Mouse (Mus musculus): Measurements from ENCODE around the gene Otof. TPM values are rescaled to one million over a fixed set of nuclear protein-coding genes. Genes with fewer than 3 reads are reported as not detected.

Otof gene
- polyA plus RNA-seq, 1 experiment from 2014 or later, result 0.15 TPM

DNA sequence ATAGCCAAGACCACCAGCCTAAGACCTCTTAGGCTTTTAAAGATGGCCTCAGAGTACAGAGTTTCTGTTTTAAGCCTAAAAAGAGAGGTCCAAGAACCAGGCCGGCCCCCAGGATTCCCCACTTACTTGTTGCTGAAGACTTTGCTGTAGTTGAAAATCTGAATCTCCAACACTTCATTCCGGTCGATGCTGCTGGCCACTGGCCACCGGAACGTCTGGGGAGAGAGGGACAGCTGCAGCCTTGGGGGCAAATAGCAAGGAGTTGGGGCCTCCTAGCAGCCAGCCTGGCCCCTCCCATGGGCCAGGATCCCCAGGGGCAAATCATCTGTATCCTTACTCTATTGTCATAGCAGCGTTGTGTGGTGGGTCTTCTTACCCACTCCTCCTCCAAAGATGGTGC is 34.3 kb downstream of the Otof start:
- Histone ChIP-seq H3K9me3 (replicated peaks) (no peaks in the 10 kb centered on the region), H3K27me3 (replicated peaks) (no peaks in the 10 kb centered on the region), H3K9ac (no peak overlapping the region), H3K4me3 (no peak overlapping the region), H3K36me3 (no peaks in the 10 kb centered on the region), H3K4me1 (replicated peaks) (peaks cover 5% of the 10 kb centered on the region), H3K27ac (ENCODE audit: poor library complexity, severe bottlenecking) (no peak overlapping the region), H3K4me2 (no peak overlapping the region)
- 84% methylated on average over 6 of the region's 6 CpGs for WGBS
- no peak for ATAC-seq (ENCODE audit: insufficient number of reproducible peaks, low FRiP score)

DNA sequence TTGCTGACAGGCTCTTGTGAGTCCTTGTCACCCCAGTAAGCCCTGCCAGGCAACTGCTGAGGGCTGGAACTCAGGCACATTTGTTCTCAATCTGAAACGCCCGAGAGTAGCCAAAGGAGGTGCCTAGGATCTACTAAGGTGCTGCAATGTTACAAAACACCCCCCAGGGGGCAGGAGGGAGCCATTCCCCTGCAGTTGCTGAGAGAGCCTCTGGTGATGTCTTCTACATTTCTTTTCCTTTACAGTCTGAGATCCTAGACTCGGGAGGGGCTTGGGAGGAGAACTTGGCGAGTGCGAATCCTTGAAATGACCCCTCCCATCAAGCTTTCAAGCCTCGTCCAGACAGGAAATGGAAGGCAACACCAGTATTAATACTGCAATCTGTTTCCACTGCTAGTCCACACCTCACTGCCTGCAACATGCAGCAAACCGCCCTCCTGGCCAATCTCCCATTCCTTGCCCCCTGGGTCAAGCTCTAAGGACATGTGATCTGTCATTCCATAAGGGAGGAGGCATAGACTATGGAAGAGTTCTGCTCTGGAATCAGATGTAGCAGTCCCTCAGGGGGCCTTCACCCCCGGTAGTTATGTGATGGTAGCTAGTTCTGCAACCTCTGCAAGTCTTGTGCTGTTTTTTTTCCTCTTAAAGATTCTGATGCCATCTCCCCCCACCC is 38.0 kb downstream of the Otof start:
- peak; percentile 39; the same call in 1 of the 2 replicates for ATAC-seq (ENCODE audit: insufficient number of reproducible peaks, low FRiP score)
- H3K36me3 ChIP-seq, result no peaks in the 10 kb centered on the region
- H3K9me3 ChIP-seq (replicated peaks), result no peaks in the 10 kb centered on the region
- no peak overlapping the region for H3K9ac ChIP-seq
- 0 out of 2 replicates have a peak, but pooled peaks cover 17% of the 10 kb centered on the region for H3K27me3 ChIP-seq (replicated peaks)
- 19% methylated on average over 8 of the region's 8 CpGs for WGBS
- H3K4me3 ChIP-seq, result no peak overlapping the region
- H3K4me1 ChIP-seq (replicated peaks), result peaks cover 5% of the 10 kb centered on the region
- H3K4me2 ChIP-seq, result no peak overlapping the region
- no peak overlapping the region for H3K27ac ChIP-seq (ENCODE audit: poor library complexity, severe bottlenecking)

DNA sequence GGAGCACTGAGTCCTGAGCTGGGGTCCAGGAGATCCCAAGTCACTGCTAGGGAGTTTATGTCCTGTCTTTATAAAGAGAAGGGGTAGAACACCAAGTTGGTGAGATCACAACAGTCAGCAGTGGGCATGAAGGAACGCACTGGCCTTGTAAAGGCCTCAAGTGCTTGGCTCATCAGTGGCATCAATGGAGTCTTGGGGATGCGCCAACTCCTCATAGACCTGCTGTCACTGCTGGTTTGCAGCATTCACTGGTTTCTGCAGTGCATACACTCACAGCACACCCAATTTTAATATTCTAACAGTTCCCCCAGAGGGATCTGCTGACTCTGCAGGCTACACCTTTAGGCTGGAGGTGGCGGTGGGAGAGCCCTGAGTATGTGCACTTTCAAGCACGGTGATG is 38.6 kb downstream of the Otof start:
- WGBS, result 68% methylated on average over 4 of the region's 4 CpGs
- peaks cover 5% of the 10 kb centered on the region for H3K4me1 ChIP-seq (replicated peaks)
- no peak for ATAC-seq (ENCODE audit: insufficient number of reproducible peaks, low FRiP score)
- H3K4me2 ChIP-seq, result no peak overlapping the region
- H3K27ac ChIP-seq (ENCODE audit: poor library complexity, severe bottlenecking), result no peak overlapping the region
- H3K36me3 ChIP-seq, result no peaks in the 10 kb centered on the region
- 0 out of 2 replicates have a peak, but pooled peaks cover 17% of the 10 kb centered on the region for H3K27me3 ChIP-seq (replicated peaks)
- no peak overlapping the region for H3K9ac ChIP-seq
- H3K9me3 ChIP-seq (replicated peaks), result no peaks in the 10 kb centered on the region
- H3K4me3 ChIP-seq, result no peak overlapping the region

DNA sequence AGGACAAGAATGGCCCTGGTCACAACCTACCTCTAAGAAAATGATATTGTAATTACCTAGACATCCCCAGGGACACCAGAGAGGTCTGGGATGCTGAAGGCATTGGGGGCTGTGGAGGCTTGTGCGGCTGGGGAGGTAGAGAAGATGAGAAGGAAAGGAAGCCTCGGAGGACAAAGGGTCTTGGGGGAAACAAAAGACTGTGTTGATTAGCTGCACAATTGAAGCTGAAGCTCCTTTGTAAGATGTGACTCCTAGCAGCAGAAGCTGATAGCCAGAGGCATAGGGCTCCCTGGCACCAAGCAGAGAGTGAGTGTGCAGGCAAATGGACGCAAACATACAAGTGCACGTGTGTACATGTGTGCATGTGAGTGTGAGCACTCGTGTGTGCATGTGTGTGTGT is 45.1 kb downstream of the Otof start:
- H3K36me3 ChIP-seq, result no peaks in the 10 kb centered on the region
- H3K4me1 ChIP-seq (replicated peaks), result no peaks in the 10 kb centered on the region
- no peak overlapping the region for H3K4me3 ChIP-seq
- H3K9ac ChIP-seq, result no peak overlapping the region
- WGBS, result 66% methylated on average over 5 of the region's 5 CpGs
- ATAC-seq (ENCODE audit: insufficient number of reproducible peaks, low FRiP score), result no peak
- 0 out of 2 replicates have a peak, but pooled peaks cover 20% of the 10 kb centered on the region for H3K27me3 ChIP-seq (replicated peaks)
- H3K27ac ChIP-seq (ENCODE audit: poor library complexity, severe bottlenecking), result no peak overlapping the region
- no peaks in the 10 kb centered on the region for H3K9me3 ChIP-seq (replicated peaks)
- no peak overlapping the region for H3K4me2 ChIP-seq

DNA sequence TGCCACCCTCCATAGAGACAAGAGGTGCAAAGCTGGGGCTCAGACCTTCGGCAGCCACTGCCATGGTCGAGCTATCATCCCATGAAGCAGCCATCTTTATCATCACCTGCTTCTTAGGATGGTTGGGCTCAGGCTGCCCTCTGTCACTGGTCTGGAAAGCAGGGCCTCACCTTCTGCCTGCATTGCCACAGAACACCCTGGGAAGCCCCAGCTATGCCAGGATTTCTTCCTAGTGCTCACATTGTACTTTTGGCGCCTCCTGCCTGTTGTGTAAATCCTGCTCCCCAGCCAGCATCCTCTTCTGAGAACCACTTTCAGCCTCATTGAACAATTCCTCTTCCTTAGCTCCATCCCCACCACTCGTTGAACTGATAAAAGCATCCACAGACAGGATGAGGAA is 45.9 kb downstream of the Otof start:
- Histone ChIP-seq H3K4me3 (no peak overlapping the region), H3K4me2 (no peak overlapping the region), H3K36me3 (no peaks in the 10 kb centered on the region), H3K9me3 (replicated peaks) (no peaks in the 10 kb centered on the region), H3K4me1 (replicated peaks) (no peaks in the 10 kb centered on the region), H3K27me3 (replicated peaks) (0 out of 2 replicates have a peak, but pooled peaks cover 17% of the 10 kb centered on the region), H3K27ac (ENCODE audit: poor library complexity, severe bottlenecking) (no peak overlapping the region), H3K9ac (no peak overlapping the region)
- ATAC-seq (ENCODE audit: insufficient number of reproducible peaks, low FRiP score), result no peak
- 58% methylated on average over 4 of the region's 4 CpGs for WGBS

DNA sequence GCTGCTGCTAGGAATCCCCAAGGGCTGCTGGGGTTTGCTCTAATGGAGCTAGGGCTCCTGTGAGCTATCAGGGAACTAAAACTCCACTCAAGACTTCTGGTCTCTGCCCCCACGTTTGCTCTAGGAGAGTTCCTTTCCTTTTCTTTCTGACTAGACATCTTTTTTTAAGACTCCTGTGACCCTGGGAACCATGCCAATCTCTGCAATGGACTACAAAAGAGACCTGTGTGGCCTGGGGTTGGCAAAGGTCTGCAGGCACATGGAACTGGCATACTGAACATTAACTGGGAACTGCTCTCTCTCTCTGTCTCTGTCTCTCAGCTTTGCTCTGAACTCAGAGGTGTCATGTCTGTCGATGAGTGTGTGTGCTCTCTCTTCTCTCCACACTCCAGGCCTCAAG is 46.4 kb downstream of the Otof start:
- no peak overlapping the region for H3K4me2 ChIP-seq
- no peaks in the 10 kb centered on the region for H3K36me3 ChIP-seq
- H3K27ac ChIP-seq (ENCODE audit: poor library complexity, severe bottlenecking), result no peak overlapping the region
- no peak overlapping the region for H3K9ac ChIP-seq
- H3K27me3 ChIP-seq (replicated peaks), result 0 out of 2 replicates have a peak, but pooled peaks cover 12% of the 10 kb centered on the region
- H3K9me3 ChIP-seq (replicated peaks), result no peaks in the 10 kb centered on the region
- 57% methylated on average over 2 of the region's 2 CpGs for WGBS
- ATAC-seq (ENCODE audit: insufficient number of reproducible peaks, low FRiP score), result no peak
- H3K4me3 ChIP-seq, result no peak overlapping the region
- no peaks in the 10 kb centered on the region for H3K4me1 ChIP-seq (replicated peaks)

DNA sequence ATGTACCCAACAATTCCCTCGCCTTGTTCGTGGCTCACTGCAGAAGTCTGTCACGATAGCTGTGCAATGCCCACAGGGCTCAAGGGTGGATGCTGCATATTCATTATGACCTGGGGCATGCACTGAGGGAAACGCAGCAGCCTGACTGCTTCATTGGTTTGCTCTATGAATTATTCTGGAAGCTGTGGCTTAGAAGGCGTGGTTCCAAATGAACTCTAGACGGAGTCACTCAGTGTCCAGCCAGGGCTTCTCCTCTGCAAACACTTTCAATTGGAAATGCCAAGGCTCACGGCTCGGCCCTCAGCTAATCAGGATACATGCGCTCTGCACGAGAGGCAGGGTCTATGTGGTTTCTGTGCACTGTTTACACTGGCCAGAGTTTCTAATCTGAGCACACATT is 50.2 kb downstream of the Otof start:
- no peak overlapping the region for H3K27ac ChIP-seq (ENCODE audit: poor library complexity, severe bottlenecking)
- no peak for ATAC-seq (ENCODE audit: insufficient number of reproducible peaks, low FRiP score)

DNA sequence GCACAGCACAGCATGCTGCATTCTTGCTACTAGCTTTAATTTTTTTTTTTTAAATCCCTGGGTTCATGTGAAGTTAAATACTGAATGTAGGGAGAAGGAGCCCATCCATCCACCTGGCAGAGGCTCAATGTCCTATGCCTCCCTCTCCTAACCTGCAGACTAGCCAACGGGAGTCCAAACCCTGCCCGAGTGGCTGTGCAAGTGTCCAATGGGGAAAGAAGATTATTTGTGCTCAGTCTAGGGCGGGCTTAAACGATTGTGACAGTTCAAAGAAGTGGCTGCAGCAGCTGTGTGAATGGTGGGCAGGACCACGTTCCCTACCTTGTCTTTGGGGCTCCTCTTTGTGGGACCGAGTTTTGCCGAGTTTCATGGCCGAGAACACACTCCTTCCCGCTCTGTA is 54.9 kb downstream of the Otof start:
- no peak overlapping the region for H3K9ac ChIP-seq
- WGBS, result 15% methylated on average over 9 of the region's 9 CpGs

More for the DNA sequence above, 50.2 kb downstream of the Otof start:
- Histone ChIP-seq H3K9me3 (replicated peaks) (no peaks in the 10 kb centered on the region), H3K36me3 (no peaks in the 10 kb centered on the region), H3K4me2 (no peak overlapping the region), H3K4me3 (no peak overlapping the region), H3K9ac (no peak overlapping the region), H3K27me3 (replicated peaks) (no peaks in the 10 kb centered on the region), H3K4me1 (replicated peaks) (0 out of 2 replicates have a peak, but pooled peaks cover 8% of the 10 kb centered on the region)
- 70% methylated on average over 10 of the region's 10 CpGs for WGBS

DNA sequence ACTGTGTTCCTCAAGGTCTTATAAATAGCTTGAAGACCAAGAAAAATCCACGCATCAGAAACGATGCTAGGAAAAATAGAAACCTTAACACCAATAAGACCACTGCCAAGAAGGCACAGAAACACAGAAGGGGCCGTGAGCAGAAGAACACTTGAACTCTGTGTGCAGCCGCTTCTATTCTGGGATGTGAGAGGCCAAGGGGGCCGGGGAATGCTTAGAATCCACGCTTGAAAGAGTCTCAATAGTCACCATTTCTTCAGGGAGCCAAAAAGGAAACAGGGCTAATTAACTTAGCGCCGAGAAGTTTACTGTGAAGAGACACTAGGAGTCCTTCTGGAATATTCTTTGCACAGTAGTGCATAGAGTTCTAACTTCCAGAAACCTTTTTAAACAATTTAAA is 60.6 kb downstream of the Otof start:
- ATAC-seq (ENCODE audit: insufficient number of reproducible peaks, low FRiP score), result no peak

More for the DNA sequence above, 54.9 kb downstream of the Otof start:
- peak overlapping the region; percentile 53 for H3K4me2 ChIP-seq
- H3K4me3 ChIP-seq, result no peak overlapping the region
- ATAC-seq (ENCODE audit: insufficient number of reproducible peaks, low FRiP score), result 0 out of 2 replicates have a peak, but pooled peaks have one; percentile 22
- H3K27ac ChIP-seq (ENCODE audit: poor library complexity, severe bottlenecking), result no peak overlapping the region
- H3K9me3 ChIP-seq (replicated peaks), result no peaks in the 10 kb centered on the region
- H3K27me3 ChIP-seq (replicated peaks), result no peaks in the 10 kb centered on the region
- H3K36me3 ChIP-seq, result no peaks in the 10 kb centered on the region
- H3K4me1 ChIP-seq (replicated peaks), result 0 out of 2 replicates have a peak, but pooled peaks cover 8% of the 10 kb centered on the region

DNA sequence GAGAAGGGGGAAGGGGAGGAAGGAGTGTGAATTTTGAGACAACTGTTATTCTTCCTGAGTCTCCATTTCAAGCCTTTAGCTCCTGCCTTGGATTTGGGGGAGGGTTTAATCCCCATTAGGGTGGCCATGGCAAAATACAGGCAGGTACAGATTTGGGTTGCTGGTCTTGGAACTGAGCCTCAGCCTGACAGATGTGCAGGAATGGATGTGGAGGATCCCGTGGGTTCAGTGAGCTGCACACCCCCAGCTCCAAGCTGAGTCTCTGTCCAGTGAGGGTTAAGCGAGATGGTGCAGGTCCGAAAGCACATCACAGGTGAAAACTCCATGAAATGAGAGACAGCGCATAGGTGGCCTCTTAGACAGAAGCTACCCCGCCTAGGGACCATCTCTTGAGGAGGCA is 61.2 kb downstream of the Otof start:
- H3K4me3 ChIP-seq, result no peak overlapping the region
- WGBS, result 69% methylated on average over 5 of the region's 5 CpGs
- H3K4me1 ChIP-seq (replicated peaks), result peaks cover 10% of the 10 kb centered on the region
- H3K27ac ChIP-seq (ENCODE audit: poor library complexity, severe bottlenecking), result peak overlapping the region; percentile 35
- H3K4me2 ChIP-seq, result no peak overlapping the region
- H3K27me3 ChIP-seq (replicated peaks), result no peaks in the 10 kb centered on the region
- no peaks in the 10 kb centered on the region for H3K9me3 ChIP-seq (replicated peaks)
- no peak for ATAC-seq (ENCODE audit: insufficient number of reproducible peaks, low FRiP score)
- H3K36me3 ChIP-seq, result no peaks in the 10 kb centered on the region
- no peak overlapping the region for H3K9ac ChIP-seq

More for the DNA sequence above, 60.6 kb downstream of the Otof start:
- Histone ChIP-seq H3K27ac (ENCODE audit: poor library complexity, severe bottlenecking) (peak overlapping the region; percentile 35), H3K36me3 (no peaks in the 10 kb centered on the region), H3K4me3 (no peak overlapping the region), H3K4me1 (replicated peaks) (peaks cover 10% of the 10 kb centered on the region), H3K27me3 (replicated peaks) (no peaks in the 10 kb centered on the region), H3K4me2 (peak overlapping the region; percentile 23; the same call in 1 of the 2 replicates), H3K9ac (no peak overlapping the region), H3K9me3 (replicated peaks) (no peaks in the 10 kb centered on the region)
- 29% methylated on average over 8 of the region's 8 CpGs for WGBS

DNA sequence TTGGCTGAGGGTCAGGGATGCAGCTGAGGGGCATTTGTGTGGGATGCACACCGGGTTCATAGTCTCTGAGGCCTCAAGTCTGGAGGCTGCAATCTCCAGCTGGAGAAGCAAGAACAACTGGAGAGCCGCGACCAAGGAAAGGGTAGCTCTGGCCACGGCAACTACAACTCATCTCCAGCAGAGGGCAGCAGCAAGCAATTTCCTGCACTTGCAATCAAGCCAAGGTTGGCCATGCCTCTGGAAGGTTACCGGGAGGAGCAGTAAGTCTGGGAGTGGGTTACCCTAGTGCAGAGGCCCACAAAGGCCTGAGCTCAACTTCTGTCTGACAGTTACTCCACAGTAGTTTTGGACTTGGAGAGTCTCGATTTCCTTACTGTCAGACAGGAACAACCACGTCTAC is 70.3 kb downstream of the Otof start:
- H3K4me1 ChIP-seq (replicated peaks), result no peaks in the 10 kb centered on the region
- H3K9ac ChIP-seq, result no peak overlapping the region
- H3K27me3 ChIP-seq (replicated peaks), result no peaks in the 10 kb centered on the region; the same call in 1 of the 2 replicates
- no peak overlapping the region for H3K27ac ChIP-seq (ENCODE audit: poor library complexity, severe bottlenecking)
- H3K36me3 ChIP-seq, result no peaks in the 10 kb centered on the region
- H3K4me3 ChIP-seq, result no peak overlapping the region
- H3K4me2 ChIP-seq, result no peak overlapping the region
- no peak for ATAC-seq (ENCODE audit: insufficient number of reproducible peaks, low FRiP score)
- 26% methylated on average over 7 of the region's 7 CpGs for WGBS
- no peaks in the 10 kb centered on the region for H3K9me3 ChIP-seq (replicated peaks)

DNA sequence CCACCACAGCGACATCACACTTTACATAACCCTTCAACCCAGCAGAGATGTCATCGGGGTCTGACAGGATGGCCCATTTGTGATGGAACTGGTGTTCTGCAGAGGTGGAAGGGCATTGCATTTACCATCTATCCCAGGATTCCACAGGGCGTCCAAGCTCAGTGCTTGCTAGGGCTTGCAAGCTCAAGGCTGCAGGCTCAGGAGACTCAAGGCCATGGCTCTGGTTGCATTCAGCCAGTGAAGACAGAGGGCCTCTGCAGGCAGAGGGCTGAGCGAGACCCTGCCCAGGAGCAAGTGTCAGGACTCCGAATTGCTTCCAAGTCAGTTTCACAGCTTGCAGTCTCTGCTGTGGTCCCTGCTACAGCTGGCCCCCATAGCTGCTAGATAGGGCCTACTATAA is 71.9 kb downstream of the Otof start:
- H3K27me3 ChIP-seq (replicated peaks), result no peaks in the 10 kb centered on the region; the same call in 1 of the 2 replicates
- no peak overlapping the region for H3K27ac ChIP-seq (ENCODE audit: poor library complexity, severe bottlenecking)
- no peak overlapping the region for H3K4me3 ChIP-seq
- H3K36me3 ChIP-seq, result no peaks in the 10 kb centered on the region
- H3K9me3 ChIP-seq (replicated peaks), result no peaks in the 10 kb centered on the region
- no peak overlapping the region for H3K9ac ChIP-seq
- WGBS, result 73% methylated on average over 5 of the region's 5 CpGs
- no peak overlapping the region for H3K4me2 ChIP-seq
- H3K4me1 ChIP-seq (replicated peaks), result no peaks in the 10 kb centered on the region
- no peak for ATAC-seq (ENCODE audit: insufficient number of reproducible peaks, low FRiP score)
